Mouse (Mus musculus): Measurements from ENCODE around the gene Cd47.

The Cd47 gene

DNA sequence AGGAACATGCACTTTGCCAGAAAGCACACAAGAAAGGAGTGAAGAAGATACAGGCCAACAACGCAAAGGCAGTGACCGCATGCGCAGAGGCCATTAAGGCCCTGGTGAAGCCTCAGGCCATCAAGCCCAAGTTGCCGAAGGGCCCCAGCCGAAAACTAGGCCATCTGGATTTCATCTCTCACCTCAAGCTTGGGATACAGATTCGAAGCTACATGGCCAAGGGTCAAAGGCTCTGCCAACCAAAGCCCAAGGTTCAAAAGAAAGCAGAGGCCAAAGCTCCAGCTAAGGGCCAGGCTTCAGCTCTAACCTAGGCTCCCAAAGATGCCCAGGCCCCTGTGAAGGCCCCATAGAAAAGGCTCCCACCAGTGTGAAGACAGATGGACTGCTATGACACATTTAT, 14.2 kb upstream of the Cd47 start:
- in situ Hi-C loops (cut with MboI, MseI), result no loop called here

DNA sequence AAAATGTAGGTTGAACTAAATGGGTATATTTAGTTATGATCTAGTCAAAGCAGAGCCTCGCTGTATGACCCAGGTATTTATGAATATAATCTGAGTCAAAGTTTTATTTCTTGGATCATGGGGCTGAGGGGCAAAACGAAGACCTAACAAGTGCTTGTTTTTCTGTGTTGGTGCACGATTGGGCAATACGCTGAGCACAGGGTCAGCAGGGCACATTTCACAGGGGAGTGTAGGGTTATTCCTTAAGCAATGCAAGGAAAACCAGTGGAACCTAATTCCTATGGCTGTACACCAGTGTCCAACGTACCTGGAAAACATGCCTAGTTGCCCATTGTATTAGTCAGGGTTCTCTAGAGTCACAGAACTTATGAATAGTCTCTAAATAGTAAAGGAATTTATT, 12.6 kb upstream of the Cd47 start:
- in situ Hi-C loops (cut with MboI, MseI), result no loop called here

DNA sequence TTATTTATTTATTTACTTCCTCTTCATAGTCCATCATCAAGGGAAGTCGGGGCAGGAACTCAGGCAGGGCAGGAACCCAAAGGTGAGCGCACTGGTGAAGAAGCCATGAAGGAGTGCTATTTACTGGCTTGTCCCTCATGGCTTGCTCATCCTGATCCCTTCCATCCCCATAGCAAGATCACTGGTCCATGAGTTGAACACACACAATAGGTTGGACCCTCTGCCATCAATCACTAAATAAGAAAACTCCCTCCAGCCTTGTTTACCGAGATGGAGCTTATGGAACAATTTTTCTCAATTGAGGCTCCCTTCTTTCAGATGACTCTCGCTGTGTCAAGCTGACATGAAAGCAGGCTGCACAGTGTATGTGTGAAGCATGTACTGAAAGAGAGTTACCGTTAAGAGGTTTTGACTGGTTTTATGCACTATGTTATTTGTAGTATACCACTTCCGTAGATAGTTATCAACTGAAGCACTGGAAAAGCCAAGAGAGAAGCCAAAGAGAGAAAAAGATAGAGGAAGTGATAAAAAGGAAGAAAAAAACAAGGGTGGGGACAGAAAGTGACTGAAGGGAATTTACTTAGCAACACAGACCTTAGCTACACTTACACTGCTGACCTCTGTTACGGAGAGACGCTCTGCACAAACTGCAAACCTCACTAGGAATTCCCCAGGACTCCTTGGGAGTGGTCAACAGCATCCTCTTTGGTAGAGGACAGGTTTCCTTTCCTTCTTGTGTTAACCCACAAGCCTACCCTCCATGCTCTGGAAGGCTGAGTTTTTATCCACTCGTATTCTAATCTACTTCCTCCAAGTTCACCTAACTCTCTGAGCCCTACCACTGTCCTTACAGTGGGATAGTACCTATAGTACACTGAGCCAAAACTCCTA, 9.5 kb upstream of the Cd47 start:
- in situ Hi-C loops (cut with MboI, MseI), result no loop called here

DNA sequence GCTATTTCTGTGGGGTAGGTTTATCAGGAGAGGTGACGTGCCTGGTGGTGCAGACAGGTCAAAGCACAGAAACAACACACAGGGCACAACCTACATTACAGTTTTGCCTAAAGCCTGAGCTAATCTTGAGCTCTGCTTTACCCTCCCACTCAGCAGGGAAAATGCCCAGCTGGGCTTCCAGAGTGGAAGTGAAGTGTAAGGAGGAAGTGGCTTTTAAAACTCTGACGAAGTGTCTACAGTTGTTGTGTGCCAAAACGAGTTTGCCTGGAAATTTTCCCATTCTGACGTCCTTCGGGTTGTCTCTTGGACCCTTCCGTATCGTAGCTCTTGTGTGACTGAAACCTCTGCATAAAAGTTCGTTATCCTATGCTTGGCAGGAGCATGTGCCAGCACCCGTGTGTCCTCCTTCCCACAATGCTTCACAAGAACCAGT, 7.9 kb upstream of the Cd47 start:
- in situ Hi-C loops (cut with MboI, MseI), result no loop called here

DNA sequence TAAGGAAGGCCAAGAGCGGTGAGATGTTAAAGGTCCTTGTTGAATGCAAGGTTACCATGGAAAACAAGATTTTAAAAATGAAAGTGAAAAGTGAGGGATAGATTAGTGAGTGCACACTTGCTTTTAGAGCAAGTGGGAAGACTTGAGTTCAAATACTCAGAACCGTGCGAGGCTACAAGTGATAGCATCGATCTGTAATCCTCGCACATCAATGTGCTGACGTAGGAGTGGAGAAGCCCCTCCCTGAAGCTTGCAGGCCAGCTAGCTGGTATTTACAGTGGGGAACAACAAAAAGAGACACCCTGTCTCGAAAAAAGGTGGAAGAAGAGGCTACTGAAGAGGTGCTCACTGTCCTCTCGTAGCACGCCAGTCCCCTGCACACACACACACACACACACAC, 6.7 kb upstream of the Cd47 start:
- in situ Hi-C loops (cut with MboI, MseI), result no loop called here

DNA sequence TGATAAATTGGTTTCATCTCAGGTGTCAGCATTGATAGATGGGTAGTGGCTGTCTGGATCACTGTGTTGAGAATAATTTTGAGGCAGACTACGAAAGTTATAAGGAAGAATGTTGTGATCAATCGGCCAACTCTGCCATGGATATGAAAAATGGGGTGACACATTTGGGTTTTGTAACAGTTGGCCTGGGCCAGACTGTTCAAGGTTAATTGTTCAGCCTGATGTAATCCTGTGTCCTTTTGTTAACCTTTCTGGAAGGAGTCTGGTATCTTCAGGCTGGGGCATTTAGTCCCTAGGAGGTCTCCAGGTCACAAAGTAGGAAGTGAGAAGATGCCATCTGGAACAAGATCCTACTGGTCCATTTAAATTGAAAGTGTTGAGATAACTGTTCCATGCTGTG, 4.1 kb upstream of the Cd47 start:
- in situ Hi-C loops (cut with MboI, MseI), result no loop called here

DNA sequence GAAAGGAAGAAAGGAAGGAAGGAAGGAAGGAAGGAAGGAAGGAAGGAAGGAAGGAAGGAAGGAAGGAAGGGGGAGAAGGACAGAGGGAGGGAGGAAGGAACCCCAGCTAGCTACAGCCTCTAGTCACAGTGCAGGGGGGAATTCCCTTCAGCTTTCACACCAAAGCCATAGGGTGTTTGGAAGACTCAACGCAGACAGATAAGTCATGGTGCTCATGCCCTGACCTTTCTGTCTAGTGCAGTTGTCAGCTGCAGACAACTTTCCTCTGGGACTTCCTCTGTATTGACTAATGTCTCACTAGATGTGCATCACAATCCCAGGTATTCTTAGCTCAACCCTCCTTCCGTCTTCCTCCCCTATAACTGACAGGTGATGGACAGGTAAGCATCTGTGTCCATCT, 3.4 kb upstream of the Cd47 start:
- in situ Hi-C loops (cut with MboI, MseI), result no loop called here

DNA sequence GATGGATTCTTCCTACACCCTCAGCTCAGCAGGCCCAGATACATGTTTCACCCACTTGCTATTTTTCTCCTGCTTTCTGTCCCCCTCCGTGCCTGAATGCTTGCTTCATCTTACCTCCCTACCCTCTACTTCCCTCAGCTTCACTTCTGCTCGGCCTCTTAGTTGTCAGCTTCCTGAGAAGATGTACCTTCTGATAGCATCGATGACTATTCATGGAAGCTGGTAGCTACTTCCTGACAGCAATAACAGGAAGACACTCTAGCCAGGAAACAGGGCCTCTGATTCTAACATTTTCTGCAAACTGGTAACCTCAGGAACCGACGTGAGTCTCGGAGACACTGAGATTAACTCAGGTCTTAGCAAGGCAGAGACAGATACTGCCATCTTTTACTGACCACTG, 1.5 kb upstream of the Cd47 start:
- in situ Hi-C loops (cut with MboI, MseI), result no loop called here

DNA sequence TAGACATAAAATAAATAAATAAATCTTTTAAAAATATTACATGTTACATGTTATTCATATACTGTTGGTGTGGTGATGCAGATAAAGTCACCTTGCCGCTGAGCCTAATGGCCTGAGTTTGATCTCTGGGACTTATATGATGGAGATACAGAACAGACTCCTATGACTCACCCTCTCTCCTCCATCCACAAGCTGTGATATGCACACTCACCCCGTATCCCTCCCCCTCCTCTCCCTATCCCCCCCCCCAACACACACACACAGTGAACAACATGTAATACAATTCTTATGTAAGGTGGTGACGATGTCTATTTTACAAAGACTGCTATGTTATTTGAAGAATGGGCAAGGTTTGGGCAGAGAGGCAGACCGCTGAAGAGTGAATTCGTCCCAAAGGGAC, 663 bp downstream of the Cd47 start:
- in situ Hi-C loops (cut with MboI, MseI), result no loop called here

DNA sequence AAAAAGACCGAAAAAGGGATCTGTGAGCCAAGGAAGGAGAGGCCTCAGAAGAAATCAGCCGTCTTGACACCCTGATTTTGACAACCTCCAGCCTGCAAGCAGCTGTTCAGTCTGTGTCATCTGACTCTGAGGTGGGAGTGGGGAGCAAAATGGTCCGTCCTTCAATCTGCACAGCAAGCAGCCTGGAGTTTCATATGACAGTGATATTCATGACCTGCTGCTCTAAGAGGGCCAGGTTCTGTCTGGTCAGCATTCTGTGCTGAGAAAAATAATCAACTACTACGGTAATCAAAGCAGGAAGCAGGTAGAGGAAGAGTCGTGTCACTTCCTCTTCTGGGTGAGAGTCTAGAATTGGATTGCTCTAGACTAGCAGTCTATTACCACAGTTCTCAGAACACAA, 1.1 kb downstream of the Cd47 start:
- in situ Hi-C loops (cut with MboI, MseI), result no loop called here

DNA sequence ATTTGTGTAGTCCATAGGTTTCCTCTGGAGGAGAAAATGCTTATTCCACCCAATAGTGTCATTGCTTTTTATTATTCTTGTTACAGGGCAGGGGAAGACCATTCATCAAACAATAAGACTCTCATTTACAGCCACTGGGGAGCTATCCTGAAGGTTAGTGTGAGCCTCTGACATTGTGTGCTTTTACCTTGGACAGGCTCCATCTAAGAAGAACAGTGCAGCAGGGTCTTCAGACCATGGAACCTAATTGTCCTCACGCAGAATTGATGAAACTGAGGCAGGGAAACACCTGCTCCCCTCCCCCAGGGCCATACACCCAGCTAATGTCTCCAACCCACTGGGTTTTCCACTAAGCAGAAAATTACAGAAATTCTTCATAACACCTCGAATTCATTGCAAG, 2.7 kb downstream of the Cd47 start:
- in situ Hi-C loops (cut with MboI, MseI), result no loop called here

DNA sequence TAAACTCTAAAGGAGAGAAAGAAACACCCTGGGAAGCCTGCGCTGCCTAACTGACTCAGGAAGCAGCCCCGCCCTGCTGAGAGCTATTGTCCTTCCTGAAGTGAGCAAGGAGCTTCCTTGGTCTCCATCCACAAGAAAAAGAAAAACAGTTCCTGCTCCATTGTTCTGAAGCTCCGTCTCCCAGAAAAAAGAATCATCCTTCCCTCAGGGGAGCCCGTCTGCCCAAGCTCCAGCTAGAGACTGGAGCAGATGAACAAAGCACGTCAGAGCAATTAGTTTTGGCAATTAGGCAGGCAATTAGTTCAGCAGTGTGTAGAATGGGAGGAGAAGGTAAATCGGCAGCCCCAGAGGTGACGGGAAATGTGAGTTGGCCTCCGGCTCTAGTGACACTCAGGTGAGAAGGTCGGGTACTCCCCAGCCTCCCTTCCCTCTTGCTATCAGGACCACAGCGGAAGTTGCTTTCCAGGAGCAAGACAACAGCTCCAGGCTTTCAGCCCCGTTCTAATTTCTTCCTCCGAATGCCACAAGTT, 3.7 kb downstream of the Cd47 start:
- in situ Hi-C loops (cut with MboI, MseI), result no loop called here

DNA sequence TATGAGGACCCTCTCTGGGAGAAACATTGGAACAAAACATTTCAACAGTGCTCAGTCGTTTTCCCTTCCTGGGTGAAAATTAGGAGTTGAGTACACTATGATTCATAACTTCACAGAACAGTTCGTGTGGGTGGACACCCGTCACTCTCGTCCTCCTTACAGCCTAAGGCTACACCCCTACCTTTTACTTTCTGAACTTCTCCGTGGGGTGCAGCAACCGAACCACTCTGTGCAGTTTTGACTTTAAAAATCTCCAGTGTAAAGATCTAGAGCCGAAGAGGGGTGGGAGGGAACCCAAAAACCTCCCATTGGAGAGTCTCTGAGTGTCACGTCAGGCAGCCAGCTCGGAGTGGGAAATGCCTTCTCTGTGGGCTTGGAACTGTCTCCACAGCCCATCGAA, 6.6 kb downstream of the Cd47 start:
- in situ Hi-C loops (cut with MboI, MseI), result loop anchor here (5.0 kb wide), 1 partner anchor 40 kb away; no protein-coding TSS in a partner anchor

DNA sequence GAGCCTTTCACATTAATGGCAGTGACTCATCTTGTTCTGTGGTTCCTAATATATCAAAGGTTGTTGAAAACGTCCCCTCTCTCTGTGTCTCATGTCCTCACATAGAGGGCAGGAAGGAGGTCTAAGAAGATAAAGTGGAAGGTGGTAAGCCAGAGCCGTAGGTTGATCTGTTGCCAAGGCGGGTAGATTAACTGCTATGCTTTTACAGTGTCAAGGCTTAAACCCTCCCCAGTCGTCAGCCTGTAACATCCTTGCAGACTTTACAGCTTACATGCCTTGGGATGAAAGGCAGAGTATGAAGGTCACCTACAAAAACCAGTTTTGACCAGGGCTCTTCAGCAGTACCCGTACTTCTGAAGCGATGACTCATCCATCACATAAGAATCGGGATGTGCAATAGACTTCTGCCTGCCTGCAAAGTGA, 7.1 kb downstream of the Cd47 start:
- in situ Hi-C loops (cut with MboI, MseI), result loop anchor here (5.0 kb wide), 1 partner anchor 40 kb away; no protein-coding TSS in a partner anchor

DNA sequence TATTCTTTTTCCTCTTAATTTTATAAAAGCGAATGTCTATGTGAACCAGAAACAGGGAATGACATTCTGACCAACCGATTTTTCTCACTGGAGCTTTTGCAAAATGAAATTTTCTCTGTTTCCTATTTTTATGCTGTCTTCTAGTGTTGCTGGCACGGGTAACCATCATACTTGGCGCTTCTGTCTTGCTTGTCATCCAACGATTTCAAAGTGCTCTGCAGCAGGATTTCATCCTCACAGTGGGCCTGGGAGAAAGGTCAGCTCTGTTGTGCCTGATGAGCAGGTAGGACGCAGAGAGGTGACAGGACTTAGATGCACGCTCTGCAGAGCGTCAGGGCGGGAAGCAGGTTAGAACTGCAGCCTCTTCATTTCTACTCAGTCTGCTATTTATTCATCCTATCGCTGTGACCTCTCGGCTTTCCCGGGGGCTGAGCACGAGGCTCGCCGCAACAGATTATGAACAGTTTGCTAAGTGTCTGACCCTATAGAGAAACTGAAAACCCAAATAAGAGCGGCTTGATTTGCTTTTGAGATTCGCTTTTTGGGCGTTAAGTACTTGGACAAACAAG, 7.6 kb downstream of the Cd47 start:
- in situ Hi-C loops (cut with MboI, MseI), result loop anchor here (5.0 kb wide), 1 partner anchor 41 kb away; no protein-coding TSS in a partner anchor

DNA sequence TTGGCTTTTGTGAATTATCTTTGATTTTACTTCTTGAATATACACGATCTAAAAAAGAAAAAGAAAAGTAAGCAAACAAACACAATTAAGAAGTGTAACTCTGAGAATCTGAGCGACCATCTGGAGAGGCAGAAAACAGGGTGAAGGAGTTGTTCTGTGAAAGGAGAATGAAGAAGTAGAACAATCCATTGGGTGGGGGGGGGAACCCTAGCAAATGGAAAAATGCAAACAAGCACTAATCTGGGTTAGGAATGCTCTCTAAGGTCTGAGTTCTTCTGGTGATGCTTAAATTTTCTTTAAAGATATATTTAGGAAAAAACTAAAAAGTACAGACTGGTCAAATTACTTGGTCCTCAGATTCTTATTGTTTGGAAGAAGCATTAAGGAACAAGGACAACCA, 11.6 kb downstream of the Cd47 start:
- in situ Hi-C loops (cut with MboI, MseI), result loop anchor here (5.0 kb wide), 1 partner anchor 40 kb away; no protein-coding TSS in a partner anchor

DNA sequence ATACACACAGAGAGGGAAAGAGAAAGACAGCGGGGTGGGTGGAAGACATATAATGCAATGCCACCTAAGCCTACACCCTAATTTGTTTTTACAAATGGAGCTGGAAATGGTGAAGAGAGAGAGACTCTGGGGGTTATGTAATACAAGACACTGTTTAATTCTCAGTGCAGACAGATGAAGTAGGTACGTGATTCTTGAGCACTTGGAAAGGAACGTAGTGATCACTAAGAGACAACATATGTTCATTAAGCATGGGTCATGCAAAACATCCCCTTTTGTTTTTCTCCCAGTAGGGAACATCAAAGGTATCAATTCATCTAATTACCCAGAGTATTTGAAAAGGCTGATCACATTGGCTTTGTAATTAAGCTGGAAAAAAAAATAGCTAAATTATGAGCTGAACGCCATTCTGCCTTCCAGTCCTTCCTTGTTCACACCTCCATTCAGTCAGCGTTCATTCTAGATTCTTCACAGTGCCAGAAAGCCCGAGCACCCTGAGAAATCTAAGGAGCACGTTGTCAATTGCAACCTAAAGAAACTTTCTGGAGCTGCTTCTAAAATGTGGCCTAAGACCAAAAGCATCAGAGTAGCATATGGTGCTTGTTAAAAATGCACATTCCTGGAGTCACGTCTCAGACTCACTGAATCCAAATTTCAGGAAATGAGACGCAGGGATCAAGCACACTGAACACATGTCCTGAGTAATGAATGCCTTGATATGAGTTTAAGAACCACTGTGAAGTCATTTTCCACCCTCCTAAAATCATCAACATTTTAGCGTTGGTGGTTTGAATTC, 12.7 kb downstream of the Cd47 start:
- in situ Hi-C loops (cut with MboI, MseI), result loop anchor here (5.0 kb wide), 1 partner anchor 39 kb away; no protein-coding TSS in a partner anchor

DNA sequence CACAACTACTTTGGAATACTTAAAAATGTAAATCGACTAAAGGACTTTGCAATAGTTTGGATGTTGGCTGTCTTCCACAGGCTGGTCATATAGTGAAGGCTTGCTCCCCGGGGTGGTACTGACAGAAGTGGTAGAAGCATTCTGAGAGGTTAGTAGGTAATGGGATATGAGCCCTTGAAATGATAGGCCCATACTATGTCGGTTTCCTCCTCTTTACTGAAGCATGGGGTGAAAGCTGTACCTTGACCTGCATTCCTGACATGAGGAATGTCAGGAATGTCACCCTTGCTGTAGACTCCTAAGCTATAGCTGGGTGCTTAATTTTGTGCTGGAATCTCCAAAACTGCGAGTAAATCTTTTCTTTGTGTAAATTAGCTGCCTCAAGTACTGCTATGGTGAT, 14.1 kb downstream of the Cd47 start:
- in situ Hi-C loops (cut with MboI, MseI), result loop anchor here (5.0 kb wide), 1 partner anchor 38 kb away; no protein-coding TSS in a partner anchor

DNA sequence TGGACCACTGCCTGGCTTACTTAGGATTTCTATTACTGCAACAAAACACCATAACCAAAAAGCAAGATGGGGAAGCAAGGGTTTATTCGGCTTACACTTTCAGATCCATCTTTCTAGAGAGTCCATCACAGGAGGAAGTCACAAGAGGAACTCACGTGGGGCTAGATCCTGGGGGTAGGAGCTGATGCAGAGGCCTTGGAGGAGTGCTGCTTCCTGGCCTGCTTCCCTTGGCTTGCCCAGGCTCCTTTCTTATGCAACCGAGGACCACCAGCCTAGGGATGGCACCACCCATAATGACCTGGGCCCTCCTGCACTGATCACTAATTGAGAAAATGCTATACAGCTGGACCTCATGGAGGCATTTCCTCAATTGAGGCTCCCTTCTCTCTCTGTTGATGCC, 16.6 kb downstream of the Cd47 start:
- in situ Hi-C loops (cut with MboI, MseI), result no loop called here

DNA sequence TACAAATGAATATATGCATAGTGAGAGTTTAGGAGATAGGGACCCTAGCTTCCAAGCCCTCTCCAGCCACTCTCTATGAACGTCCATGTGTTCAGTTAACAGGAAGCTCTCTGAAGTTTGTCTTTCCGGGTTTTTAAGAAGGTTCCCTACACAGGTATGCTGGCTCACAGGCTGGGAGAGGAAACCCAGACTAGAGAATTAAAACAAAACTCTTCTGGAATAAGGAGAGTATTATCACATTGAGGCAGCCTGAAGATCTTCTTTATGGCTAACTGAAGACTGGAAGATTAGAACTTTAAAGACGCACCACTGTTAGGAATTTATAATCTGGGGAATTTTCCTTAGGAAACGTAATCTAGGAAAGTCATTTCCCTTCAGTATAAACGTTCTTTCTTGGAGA, 17.8 kb downstream of the Cd47 start:
- in situ Hi-C loops (cut with MboI, MseI), result no loop called here

DNA sequence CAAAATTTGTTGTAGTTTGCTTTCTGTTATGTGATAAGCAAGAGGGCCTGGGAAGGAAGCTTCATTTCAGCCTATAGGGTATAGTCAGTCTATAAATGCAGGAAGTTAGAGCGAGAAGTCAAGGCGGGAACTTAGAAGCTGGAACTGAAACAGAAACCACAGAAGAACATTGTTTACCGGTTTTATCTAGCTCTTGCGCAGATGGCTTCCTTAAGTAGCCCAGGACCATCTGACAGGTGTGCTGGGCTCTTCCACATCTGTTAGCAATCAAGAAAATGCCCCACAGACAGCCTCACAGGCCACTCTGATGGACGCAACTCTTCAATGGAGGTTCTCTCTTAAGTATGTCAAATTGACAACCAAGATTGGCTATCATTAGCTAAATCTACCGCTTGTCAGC, 18.3 kb downstream of the Cd47 start:
- in situ Hi-C loops (cut with MboI, MseI), result no loop called here

DNA sequence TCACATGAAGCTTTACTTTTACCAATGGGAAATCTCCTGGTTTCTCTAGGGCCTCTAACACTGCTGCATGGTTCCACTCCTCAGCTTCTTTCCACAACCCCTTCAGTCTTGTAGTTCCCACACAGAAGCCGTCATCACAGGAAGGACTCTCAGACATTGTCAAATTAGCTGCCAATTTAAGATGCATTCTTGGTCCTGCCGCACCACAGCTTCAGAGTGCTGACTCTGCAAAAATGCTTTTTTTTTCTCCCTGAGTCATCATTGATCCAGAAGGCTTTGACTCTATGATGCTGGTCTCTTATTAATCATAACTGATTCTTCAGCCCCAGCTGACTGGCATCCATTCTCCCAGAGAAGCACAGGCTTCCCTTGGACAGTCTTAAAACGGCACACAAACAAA, 19.2 kb downstream of the Cd47 start:
- in situ Hi-C loops (cut with MboI, MseI), result no loop called here

Data from regulatory T cell (primary cell).